Mouse (Mus musculus) left cerebral cortex, postnatal 14 days (tissue): ENCODE measurements at regions not wholly inside any gene's neighbourhood (a gene's known extent, or its start where the extent isn't known, plus 50 kb on each side); places are given as distances from the start of the nearest gene placed in this dataset.

ENCODE experiments used
- DNase-seq, 2 experiments: peaks; one replicate each; pipeline ENCODE4 v3.0.0; 2021 to 2022; ENCODE audit warnings: low spot score in 2 of 2, mixed read lengths in 1 of 2
- intact Hi-C: fragments of 180-260 bp; cut with DNase I; formaldehyde crosslinking; loops from one replicate; pipeline ENCODE4 v1.15.1; 2025

DNA sequence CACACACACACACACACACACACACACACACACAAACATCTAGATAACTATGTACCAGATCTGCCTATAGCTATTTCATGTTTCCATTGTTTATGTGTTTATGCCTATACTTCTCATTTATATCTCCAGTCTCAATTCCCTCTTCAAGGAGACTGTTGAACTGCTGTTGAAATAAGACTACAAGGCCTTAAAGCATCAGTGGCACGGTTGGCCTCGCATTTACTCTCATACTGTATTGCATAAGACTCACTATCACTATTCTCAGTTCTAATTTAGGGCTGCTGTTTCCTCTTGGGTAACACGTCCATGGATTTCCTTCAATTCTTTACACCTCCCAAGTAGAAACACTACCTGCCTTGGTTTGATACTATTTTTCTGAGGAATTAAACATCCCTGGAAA lies 414.5 kb upstream of the Ube2e3 start:
- no peak for DNase-seq
- intact Hi-C loops: no loop called here

DNA sequence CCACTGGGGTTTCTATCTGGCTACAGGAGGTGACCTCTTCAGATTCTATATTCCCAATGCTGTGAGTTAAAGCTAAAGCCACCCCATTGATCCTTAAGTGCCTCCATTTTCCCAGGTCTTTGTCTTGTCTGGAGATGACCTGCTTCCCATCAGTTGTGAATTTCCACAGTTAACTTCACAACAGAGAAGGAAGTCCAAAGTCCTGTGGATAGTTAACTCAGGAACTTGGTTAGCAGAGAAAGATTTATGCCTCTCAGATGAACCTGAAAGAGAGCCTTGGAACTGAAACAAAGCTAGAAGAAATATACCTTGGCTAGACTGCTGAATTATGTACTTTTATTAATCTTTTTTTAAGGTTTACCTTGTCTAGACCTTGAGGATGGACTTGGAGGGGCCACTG lies 431.1 kb upstream of the Ube2e3 start:
- intact Hi-C loops: no loop called here
- no peak for DNase-seq

DNA sequence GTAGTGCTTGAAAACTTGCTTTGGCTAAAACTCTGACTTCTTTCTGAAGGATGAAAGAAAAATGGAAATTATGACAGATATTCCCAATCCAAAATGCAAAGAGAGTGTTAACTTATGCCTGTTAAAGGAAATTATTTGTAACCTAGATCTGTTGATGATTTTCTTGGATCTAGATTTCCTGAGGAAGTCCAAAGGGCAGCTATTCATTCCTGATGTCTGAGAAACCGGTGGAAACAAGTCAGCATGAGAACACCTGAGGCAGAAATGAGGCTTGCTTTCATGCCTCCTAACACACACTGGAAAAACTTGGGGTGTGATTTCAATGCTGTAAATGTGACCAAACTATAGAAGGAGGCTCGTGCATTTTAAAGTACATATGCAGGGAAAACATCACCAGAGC lies 432.9 kb upstream of the Ube2e3 start:
- intact Hi-C loops: no loop called here
- no peak for DNase-seq

DNA sequence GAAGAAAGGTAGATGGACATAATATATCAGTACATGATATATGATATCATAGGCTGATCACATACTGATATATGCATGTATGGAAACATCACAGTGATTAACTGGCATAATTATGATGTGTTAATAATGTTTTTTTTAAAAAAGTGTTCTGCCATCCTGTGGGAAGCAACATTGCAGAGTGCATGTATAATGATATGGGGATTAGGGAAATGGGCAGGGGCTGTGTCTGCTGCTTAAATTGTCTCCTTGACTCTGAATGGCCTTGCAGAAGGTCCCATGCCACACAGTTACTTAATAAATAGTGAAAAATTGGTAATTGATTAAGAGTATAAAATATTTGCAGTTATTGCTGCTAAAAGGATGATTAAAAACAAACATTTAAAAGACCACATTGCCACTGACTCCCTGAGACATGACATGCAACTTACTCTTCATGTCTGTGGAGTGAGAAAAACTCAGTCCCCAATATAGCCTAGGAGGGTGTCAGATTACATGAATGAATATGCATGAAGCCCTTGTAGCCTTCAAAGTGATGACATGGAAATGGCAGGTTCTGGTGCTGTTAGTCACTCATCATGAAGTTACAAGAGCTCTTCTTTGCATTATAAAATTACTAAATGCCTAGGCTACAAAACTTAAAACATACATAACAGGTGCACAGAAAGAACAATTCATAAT lies 440.1 kb upstream of the Ube2e3 start:
- intact Hi-C loops: no loop called here
- DNase-seq: no peak

DNA sequence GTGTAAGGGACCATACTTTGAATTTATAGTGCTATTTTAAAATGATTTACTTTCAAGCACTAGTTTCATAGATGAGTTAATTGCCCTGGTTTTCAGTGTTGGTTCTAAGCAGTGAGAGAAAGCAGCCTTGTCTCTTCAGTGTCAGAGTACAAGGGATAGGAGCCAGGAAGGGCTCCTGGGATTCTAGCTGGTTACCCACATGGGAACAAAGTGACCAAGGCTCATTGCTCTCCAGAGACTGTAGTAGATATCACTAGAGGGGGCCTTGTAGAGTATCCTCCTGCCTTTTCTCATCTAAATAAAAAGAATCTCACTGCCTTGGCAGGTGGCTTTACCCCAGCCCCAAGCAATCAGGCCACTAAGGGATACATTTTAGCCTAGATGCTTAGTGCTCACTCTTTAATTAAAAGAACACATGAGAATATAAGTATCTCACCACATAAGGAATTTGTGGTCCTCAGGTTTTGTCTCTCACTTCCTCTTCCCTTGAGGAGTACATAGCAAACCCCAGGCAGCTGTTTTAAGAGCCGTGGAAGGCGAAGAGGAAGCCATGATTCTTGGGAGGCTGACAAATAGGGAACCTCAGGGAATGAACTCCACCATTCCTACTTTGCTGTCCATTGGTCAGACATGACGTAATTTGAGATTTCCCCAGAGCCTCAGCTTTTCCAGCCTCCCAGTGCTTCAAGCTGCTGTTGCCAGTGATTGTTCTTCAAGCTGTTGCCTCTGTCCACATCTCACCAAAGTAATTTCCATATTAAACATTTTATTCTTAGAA lies 449.2 kb upstream of the Ube2e3 start:
- intact Hi-C loops: no loop called here
- no peak for DNase-seq

DNA sequence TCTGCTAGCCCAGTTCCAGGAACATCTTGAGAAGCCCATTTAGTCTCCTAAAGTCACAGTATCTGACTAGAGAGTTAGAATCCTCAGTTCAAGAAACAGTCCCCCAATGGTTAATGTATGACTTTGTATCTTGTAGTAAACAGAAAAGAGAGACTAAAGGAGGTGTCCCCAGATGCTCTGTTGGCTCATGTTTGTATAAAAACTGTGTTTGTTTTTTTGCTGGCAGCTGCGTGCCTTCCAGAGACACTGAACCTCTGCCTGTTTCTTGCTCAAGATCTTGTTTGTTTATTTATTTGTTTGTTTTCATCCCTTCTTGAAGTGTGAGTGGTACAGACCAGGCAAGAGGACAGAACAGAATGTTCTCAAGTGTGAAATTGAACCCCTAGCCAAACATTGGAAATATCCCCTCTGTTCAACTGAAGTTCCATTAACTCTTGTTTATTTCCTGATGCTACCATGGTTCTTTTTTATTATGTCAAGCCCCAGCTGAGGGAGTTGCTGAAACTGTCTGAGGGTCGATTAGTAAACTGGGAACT lies 451.3 kb upstream of the Ube2e3 start:
- no peak for DNase-seq
- intact Hi-C loops: no loop called here

DNA sequence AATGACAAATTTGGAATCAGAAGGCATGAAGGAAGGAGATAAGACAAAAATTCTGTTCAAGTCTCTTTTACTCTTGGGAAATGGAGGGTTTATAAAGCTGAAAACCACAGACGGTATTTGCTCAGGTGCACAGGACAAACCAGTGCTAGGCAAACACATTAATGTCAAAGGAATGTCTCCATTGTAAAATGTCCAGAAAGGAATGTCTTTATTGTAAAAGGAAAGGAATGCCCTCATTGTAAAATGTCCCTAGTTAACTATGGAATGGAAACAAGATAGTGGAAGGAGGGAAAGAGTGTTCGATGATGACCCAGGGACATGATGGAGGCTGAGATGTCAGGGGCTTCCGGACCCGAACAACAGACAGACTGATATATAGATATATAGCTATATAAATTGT lies 454.9 kb upstream of the Ube2e3 start:
- no peak for DNase-seq
- intact Hi-C loops: no loop called here

DNA sequence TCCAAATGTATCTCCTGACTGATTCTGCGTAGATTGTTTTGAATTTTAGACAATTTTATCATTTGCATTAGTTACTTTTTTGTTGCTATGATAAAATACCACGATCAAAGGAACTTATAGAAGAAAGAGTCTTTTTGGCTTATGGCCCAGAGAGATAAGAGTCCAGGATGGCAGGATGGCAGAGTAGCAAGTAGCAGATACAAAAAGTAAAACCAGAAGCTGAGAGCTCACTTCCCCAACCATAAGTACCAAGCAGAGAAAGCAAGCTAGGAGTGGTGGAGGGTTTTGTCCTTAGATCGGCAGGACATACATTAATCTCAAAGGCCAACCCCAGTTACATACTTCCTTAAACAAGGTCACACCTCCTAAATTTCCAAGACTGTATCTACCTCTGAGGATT lies 457.7 kb upstream of the Cwc22 start:
- intact Hi-C loops: no loop called here
- DNase-seq: no peak

DNA sequence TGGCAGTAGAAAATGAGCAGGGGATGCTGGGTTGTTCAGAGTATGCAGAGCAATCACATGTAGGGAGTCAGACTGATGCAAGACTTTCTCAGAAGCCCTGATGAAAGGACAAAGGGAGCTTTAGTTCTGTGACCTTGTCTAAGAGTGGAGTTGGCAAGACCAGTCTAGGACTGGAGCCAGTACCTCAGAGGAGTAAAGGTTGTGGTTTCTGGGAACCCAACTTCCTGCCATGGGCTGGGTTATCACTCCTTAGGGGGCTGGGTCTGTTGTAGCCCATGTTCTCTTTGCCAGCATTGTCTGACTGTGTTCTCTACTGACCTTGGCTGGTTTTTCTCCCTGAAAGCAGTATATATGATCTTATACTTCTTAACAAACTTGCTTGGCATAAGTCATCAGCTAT lies 453.1 kb upstream of the Cwc22 start:
- intact Hi-C loops: no loop called here
- DNase-seq: no peak

DNA sequence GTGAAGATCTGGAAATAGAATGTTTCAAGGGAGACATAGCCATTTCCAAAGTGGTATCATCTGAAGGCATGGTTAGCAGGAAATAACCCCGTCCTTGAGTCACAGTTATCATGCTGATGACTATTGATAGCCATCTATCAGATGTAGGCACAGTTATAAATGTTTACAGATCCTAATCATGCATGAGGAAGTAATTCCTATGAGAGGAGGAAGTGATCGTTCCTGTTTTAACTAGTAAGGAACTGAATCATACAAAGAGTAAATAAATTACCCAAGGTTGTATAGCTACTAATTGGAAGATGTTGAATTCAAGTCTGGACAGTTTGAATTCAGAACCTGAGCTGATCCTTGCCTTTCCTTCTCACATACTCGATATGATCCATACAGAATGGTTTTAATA lies 450.7 kb upstream of the Cwc22 start:
- DNase-seq: no peak
- intact Hi-C loops: no loop called here

DNA sequence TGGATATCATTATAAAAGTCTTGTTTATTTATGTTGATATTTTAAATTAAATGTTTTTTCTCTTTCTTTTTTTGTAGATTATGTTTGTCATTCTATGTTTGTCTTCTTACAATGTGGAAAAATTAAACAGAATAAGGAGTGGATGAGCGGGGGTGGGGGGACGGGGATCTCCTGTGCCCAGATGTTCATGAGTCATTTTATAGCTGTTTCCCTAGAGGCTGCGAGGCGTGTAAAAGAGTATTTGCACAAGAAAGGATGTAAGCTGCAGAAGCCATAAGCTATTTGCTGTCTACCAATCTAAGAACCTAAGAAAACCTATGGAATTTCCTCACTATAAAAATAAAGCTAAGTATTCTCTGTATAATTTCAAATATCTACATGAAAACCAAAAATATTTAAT lies 446.9 kb upstream of the Cwc22 start:
- no peak for DNase-seq
- intact Hi-C loops: no loop called here

DNA sequence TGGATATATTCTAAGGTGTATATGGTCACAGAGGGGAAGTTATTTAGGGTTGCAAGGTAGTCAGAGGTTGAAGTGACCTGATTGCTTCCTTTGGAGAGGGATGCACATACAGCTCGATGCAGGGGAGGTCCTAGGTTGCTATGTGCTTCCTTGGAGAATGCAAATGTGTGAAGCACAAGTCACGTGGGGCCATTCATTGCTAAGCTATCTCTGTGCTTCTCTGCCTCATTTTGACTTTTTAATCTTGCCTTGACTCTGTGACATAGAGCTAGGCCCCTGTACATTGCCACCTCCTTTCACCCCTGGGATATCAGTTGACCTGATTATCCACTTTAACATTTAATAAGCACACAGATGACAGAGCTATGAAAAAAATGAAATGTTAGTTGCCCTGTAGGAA lies 446.2 kb upstream of the Cwc22 start:
- no peak for DNase-seq
- intact Hi-C loops: no loop called here

DNA sequence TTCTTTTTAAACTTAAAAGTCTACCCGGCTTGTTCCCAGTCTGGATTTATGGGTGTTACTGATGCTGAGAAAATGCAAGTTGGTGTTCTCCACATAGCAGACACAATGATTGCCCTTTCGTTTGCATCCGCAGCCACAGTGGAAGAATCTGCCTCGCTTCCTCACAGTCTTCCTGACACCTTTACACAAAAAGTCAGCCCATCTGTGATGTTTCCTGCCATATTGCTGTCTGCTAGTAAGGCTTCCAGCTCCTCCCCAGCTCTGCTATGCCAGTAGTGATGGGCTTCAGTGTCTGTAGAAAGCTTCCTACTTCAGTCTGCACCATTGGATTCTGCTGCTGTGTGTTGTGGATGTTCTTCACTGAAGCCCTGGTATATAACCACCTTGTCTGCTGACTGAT lies 441.8 kb upstream of the Cwc22 start:
- DNase-seq: peak; percentile 27 to 59
- intact Hi-C loops: no loop called here

DNA sequence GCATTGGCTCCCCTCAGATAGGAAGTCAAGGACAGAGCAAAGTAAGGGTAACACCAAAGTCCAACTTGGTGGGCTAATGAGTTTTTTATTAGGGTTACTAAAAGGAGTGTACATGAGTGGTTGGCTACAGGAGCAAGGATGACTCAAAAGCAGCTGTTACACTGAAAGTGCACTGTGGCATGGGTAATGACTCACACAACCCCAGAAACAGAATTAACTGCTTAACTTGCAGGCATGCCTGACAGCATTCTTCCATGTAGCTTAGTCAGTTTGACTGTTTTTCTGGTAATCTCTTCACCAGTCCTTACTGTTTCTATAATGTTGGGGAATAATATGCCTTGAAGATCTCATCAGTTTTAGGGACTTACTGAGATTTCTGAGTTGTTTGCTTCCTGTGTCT lies 435.1 kb upstream of the Cwc22 start:
- intact Hi-C loops: no loop called here
- no peak for DNase-seq

DNA sequence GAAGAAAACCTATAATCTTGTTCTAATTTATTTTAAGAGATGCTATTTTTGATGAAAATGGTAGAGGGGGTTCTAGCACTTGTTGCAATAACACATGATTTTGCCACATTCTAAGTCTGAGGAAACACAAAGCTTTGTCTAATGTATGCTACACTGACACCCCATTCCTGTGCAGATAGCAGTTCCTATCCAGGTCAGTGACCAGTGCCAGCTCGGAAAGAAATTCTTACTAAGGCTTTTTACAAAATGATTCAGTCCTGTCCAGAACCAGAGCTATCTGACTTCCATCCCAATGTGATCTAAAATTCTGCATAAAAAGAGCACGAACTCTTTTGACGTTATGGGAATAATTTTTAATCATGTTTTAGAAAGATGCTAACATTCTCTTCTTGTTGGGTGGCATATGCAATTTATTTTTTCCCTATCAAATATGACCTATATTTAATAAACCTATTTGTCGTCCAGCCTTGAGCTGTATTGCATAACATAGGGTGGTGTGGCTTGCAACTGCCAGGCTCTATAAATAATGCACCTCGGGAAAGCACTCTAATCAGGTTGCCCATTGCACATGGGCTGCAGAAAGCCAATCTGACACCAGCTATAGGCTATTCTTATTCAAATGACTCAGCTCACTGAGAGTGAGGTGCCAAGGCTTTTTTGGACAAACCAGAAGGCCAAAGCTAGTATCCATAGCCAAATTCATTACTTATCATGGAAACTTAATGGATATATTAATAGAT lies 385.7 kb upstream of the Cwc22 start:
- DNase-seq: peak in 1 of 2 experiments; percentile 7
- intact Hi-C loops: no loop called here

DNA sequence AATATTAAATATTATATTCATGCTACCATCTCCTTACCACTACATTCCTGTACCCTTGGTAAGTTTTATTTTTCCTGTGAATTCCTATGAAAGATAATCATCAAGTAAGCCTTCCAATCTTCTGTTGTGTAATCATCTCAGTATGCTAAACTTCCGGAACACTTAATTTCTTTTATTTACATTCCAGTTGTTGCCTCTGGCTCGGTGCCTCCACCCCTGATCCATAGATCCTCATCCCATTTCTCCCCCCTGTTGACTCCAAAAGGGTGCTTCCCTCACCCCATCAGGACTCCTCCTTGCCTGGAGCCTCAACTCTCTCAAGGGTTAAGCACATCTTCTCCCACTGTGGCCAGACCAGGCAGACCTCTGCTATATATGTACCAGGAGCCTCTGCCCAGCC lies 379.9 kb upstream of the Cwc22 start:
- intact Hi-C loops: no loop called here
- DNase-seq: no peak

DNA sequence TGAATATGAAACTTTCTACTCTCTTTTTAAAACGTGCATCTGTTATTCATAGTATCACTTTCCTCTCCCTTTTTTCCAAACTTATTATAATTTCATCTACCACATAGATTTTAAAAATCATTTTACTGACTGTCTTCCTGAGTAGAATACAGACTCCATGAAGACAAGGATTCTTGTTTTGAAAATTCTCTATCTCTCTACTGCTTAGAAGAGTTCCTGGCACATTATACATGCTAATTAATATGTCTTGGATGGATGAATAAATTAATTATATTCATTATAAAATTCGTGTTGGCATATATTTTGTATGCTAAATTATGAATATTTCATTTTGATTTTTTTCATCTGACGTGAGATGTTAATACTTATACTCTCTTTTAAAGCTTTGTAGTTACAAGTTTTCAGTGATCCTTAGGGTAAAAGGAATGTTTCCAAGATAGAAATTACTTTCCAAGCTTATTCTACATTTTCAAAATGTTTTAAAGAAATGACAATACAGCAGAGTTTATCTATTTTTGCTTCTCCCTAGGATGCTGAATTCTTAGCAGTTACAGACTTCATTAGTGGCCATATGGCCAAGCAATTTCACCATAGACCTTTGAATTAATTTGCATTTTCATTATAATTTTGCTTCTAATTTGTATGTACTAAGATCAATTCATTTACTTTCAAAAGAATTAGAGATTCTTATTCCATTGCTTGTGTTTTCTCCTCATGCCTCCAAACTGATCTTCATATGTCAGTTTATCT lies 376.2 kb upstream of the Cwc22 start:
- no peak for DNase-seq

DNA sequence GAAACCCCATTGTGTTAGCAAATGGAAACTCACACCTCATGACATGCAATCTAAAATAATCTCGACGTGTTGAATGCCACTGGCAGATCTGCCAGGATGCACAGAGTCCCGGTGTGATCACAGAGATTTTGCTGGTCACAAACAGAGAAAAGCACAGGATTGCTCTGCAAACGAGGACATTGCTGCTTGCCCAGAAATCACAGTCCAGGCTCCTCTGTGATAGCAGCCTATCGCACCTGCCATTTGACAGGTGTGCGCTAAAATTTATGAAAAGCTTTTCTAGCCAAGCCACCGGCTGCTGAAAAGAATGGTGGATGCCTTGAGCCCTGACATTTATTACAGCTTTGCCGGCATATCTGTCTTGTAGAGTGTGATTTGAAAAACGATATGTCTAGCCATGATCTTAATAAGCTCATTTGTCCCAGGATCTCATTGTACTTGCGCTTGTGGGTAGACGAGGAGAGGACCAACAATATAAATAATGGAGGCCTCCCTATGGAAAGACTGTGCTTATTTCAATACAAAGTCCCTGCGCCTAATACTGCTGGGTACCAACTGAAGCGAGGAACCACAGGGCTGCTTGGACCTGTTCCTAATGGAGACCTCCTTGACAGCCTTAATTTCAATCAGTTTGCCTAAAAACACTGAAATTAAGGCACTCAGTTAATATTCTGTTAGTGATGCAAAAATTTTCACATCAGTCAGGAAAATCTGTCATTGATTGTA lies 365.8 kb upstream of the Cwc22 start:
- no peak for DNase-seq

More for the DNA sequence above, 376.2 kb upstream of the Cwc22 start:
- intact Hi-C loops: no loop called here

DNA sequence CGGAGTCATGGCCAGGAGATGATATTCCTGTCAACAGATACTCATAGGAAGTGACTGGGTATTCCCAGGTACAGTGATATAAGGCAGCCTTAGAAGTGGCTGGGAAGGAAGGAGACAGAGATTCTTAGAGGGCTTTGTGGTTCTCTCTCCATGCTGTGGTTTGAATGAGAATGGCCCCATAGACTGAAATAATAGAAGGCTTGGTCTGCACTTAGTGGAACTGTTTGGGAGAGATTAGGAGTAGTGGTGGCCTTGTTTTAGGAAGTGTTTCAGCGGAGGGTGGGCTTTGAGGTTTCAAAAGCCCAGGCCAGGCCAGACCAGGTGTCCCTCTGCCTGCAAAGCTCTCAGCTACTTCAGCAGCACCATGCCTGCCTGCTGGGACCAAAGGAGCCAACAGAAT lies 363.2 kb upstream of the Cwc22 start:
- intact Hi-C loops: no loop called here
- no peak for DNase-seq

More for the DNA sequence above, 365.8 kb upstream of the Cwc22 start:
- intact Hi-C loops: no loop called here
